Mouse (Mus musculus): ENCODE measurements around the gene Zfp148. TPM values are rescaled to one million over a fixed set of nuclear protein-coding genes. Genes with fewer than 3 reads are reported as not detected.

The Zfp148 gene
- total RNA-seq, 2 experiments from 2014 or later = 36.5 to 41.9 TPM

GRCm38 (mm10) chr16:33529502-33530454, 149.1 kb downstream of the Zfp148 start:
- DNase-seq = no peak

GRCm38 (mm10) chr16:33531184-33531583, 150.5 kb downstream of the Zfp148 start:
- DNase-seq = no peak

- DNase-seq = no peak
These were observed 155.8 kb downstream of the Zfp148 start for GRCm38 (mm10) chr16:33536456-33536855.

- no peak for DNase-seq
These were observed 157.0 kb downstream of the Zfp148 start for GRCm38 (mm10) chr16:33537499-33538225.

GRCm38 (mm10) chr16:33544346-33544745, 163.7 kb downstream of the Zfp148 start:
- no peak for DNase-seq

GRCm38 (mm10) chr16:33545530-33545929, 164.9 kb downstream of the Zfp148 start:
- DNase-seq = no peak

- DNase-seq = no peak
These were observed 173.2 kb downstream of the Zfp148 start for GRCm38 (mm10) chr16:33553689-33554342.

Other genes starting within 250 kb of the Zfp148 start
- 10 to 100 TPM; 19.0 to 20.6 TPM for gene Osbpl11, start 195.8 kb upstream of the Zfp148 start, total RNA-seq (2021)
- 10 to 100 TPM; 23.1 to 24.6 TPM for gene Snx4, start 129.4 kb upstream of the Zfp148 start, total RNA-seq (2021)
- under 1 TPM; 0.31 to 0.47 TPM for gene Slc12a8, start 136.5 kb downstream of the Zfp148 start, total RNA-seq (2021)

All from heart, adult 18-20 months (tissue).